Mouse (Mus musculus): ENCODE results near the gene Prss48. TPM values are rescaled to one million over a fixed set of nuclear protein-coding genes. Genes with fewer than 3 reads are reported as not detected.
"Not testable (repeated sequence)": the region's sequence is repeated elsewhere in the genome, so short reads cannot be mapped to it uniquely, and the experiment has no call there.

The Prss48 gene
- polyA plus RNA-seq, 1 experiment from 2014 or later, result not detected

- Histone ChIP-seq H3K27ac (replicated peaks) (no peak overlapping the region), H3K27me3 (replicated peaks) (0 out of 2 replicates have a peak, but pooled peaks cover 5% of the 10 kb centered on the region), H3K9ac (no peak overlapping the region), H3K4me1 (0 out of 2 replicates have a peak, but pooled peaks cover 4% of the 10 kb centered on the region), H3K4me2 (no peak overlapping the region), H3K9me3 (no peaks in the 10 kb centered on the region), H3K36me3 (peaks cover under 1% of the 10 kb centered on the region; the same call in 1 of the 2 replicates), H3K4me3 (no peak overlapping the region)
- WGBS, result 69% methylated on average over 5 of the region's 5 CpGs
- no peak for ATAC-seq (ENCODE audit: extremely low read depth, insufficient number of reproducible peaks, low FRiP score, low TSS enrichment)
Measured at GRCm38 (mm10) chr3:86002940-86003339, 649 bp upstream of the Prss48 start.

- H3K27ac ChIP-seq (replicated peaks), result no peak overlapping the region
- WGBS, result 84% methylated on average over 3 of the region's 3 CpGs
Measured at GRCm38 (mm10) chr3:86001271-86001670, 1.0 kb downstream of the Prss48 start.

DNA sequence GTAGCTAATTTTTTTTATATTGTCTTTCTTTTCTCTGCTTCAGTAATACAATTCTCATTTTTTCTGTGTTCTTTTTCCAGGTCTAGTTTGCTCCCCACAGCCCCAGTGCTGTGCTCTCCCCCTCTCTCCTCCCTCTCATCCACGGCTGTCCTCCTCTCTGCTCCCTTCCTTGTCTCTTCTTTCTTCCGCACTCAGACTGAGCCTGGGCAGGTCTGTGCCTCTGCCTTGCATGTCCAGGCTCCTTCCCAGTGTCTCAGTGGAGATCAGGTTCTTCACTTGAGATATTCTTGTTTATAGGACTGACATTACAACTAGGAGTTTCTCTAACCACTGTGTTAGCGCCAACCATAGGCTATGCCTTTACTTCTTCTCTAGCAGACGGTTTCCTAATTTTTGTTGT lies 7.6 kb downstream of the Prss48 start:
- 74% methylated on average over 4 of the region's 4 CpGs for WGBS
- no peaks in the 10 kb centered on the region for H3K36me3 ChIP-seq
- H3K27ac ChIP-seq (replicated peaks), result 0 out of 2 replicates have a peak overlapping the region, but pooled peaks have one; percentile 5
- no peaks in the 10 kb centered on the region for H3K9me3 ChIP-seq
- no peak overlapping the region for H3K4me2 ChIP-seq
- no peak overlapping the region for H3K4me3 ChIP-seq
- no peak for ATAC-seq (ENCODE audit: extremely low read depth, insufficient number of reproducible peaks, low FRiP score, low TSS enrichment)
- H3K9ac ChIP-seq, result no peak overlapping the region
- peaks cover 27% of the 10 kb centered on the region for H3K4me1 ChIP-seq
- H3K27me3 ChIP-seq (replicated peaks), result no peaks in the 10 kb centered on the region

More at GRCm38 (mm10) chr3:86001271-86001670, 1.0 kb downstream of the Prss48 start:
- Histone ChIP-seq H3K4me2 (no peak overlapping the region), H3K4me3 (no peak overlapping the region), H3K27me3 (replicated peaks) (0 out of 2 replicates have a peak, but pooled peaks cover 5% of the 10 kb centered on the region), H3K9ac (no peak overlapping the region), H3K4me1 (0 out of 2 replicates have a peak, but pooled peaks cover 4% of the 10 kb centered on the region), H3K9me3 (no peaks in the 10 kb centered on the region), H3K36me3 (no peaks in the 10 kb centered on the region)
- no peak for ATAC-seq (ENCODE audit: extremely low read depth, insufficient number of reproducible peaks, low FRiP score, low TSS enrichment)

GRCm38 (mm10) chr3:85993744-85994143 lies 8.5 kb downstream of the Prss48 start:
- Histone ChIP-seq H3K36me3 (no peaks in the 10 kb centered on the region), H3K4me1 (peaks cover 27% of the 10 kb centered on the region), H3K9me3 (no peaks in the 10 kb centered on the region), H3K4me2 (peak overlapping the region; percentile 54), H3K27me3 (replicated peaks) (no peaks in the 10 kb centered on the region), H3K27ac (replicated peaks) (peak overlapping the region; percentile 31; the same call in 1 of the 2 replicates), H3K9ac (no peak overlapping the region), H3K4me3 (peak overlapping the region; percentile 18; the same call in 1 of the 2 replicates)
- no peak; the same call in 1 of the 2 replicates for ATAC-seq (ENCODE audit: extremely low read depth, insufficient number of reproducible peaks, low FRiP score, low TSS enrichment)
- 20% methylated on average over 11 of the region's 11 CpGs for WGBS

DNA sequence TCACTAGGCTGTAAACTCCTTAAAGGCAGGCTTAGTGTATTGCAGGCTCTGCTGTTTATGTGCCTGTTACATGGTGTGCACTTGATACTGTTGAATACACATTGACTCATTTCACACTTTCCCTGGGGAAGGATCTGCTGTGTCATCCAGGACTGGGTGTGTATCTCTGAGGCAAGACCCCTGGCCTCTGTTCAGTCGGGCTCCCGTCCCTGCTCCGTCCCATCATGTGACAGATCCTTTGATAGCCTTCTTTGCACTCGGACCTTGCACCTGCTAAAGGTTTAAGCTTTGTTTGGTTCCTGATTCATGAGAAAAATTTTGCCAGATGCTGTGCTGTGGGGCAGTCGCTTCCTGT lies 10.5 kb downstream of the Prss48 start:
- H3K4me3 ChIP-seq, result no peak overlapping the region
- H3K27ac ChIP-seq (replicated peaks), result no peak overlapping the region
- no peak overlapping the region for H3K9ac ChIP-seq
- no peaks in the 10 kb centered on the region for H3K9me3 ChIP-seq
- ATAC-seq (ENCODE audit: extremely low read depth, insufficient number of reproducible peaks, low FRiP score, low TSS enrichment), result no peak
- H3K27me3 ChIP-seq (replicated peaks), result no peaks in the 10 kb centered on the region
- no peak overlapping the region for H3K4me2 ChIP-seq
- 50% methylated on average over 5 of the region's 5 CpGs for WGBS
- H3K4me1 ChIP-seq, result peaks cover 27% of the 10 kb centered on the region
- no peaks in the 10 kb centered on the region; the same call in none of the 2 replicates for H3K36me3 ChIP-seq

DNA sequence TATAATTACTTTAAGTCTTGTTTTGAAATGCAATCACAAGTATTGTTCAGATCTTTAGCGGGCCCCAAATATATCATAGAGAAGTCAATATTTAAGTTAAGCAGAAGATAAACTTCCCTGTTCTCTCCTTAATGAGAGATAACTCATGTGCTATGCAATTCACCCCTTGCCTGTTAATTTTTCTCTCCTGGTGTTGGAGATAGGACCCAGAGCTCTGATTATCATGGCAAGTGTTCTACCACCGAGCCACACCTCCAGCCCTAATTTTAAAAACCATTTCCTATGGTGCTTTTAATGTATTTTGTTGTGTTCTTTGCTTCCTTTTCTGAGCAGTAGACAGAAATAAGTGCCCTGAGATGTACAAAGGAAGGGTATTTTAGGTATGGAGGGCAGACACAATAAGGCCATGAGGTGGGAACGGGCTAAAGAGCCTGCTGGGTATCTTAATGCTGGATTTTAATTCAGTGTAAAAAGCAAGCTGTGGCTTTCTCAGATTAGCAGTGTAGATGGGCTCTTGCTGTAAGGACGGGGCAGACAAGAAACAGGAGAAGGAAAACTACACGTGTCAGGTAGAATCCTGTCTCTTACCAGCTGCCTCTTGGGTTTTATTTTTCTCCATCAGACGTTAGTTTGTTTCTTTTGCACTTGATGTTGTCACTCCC lies 11.0 kb downstream of the Prss48 start:
- 63% methylated on average over 6 of the region's 6 CpGs for WGBS
- no peak overlapping the region for H3K4me2 ChIP-seq
- no peak overlapping the region for H3K4me3 ChIP-seq
- no peaks in the 10 kb centered on the region for H3K27me3 ChIP-seq (replicated peaks)
- H3K4me1 ChIP-seq, result peaks cover 27% of the 10 kb centered on the region
- no peaks in the 10 kb centered on the region for H3K9me3 ChIP-seq
- 0 out of 2 replicates have a peak overlapping the region, but pooled peaks have one; percentile 8 for H3K9ac ChIP-seq
- H3K27ac ChIP-seq (replicated peaks), result no peak overlapping the region
- no peak for ATAC-seq (ENCODE audit: extremely low read depth, insufficient number of reproducible peaks, low FRiP score, low TSS enrichment)
- no peaks in the 10 kb centered on the region; the same call in none of the 2 replicates for H3K36me3 ChIP-seq

GRCm38 (mm10) chr3:85987225-85987624 lies 15.1 kb downstream of the Prss48 start:
- 81% methylated on average over 2 of the region's 2 CpGs for WGBS

GRCm38 (mm10) chr3:85984537-85984936 lies 17.8 kb downstream of the Prss48 start:
- WGBS, result 84% methylated on average over 6 of the region's 6 CpGs
- no peak overlapping the region for H3K9ac ChIP-seq

More at GRCm38 (mm10) chr3:85987225-85987624, 15.1 kb downstream of the Prss48 start:
- no peak overlapping the region for H3K4me3 ChIP-seq
- no peaks in the 10 kb centered on the region for H3K27me3 ChIP-seq (replicated peaks)
- no peak overlapping the region for H3K4me2 ChIP-seq
- no peaks in the 10 kb centered on the region for H3K9me3 ChIP-seq
- no peak overlapping the region for H3K9ac ChIP-seq
- no peak for ATAC-seq (ENCODE audit: extremely low read depth, insufficient number of reproducible peaks, low FRiP score, low TSS enrichment)
- H3K27ac ChIP-seq (replicated peaks), result no peak overlapping the region
- peaks cover 12% of the 10 kb centered on the region for H3K4me1 ChIP-seq
- H3K36me3 ChIP-seq, result no peaks in the 10 kb centered on the region; the same call in none of the 2 replicates

GRCm38 (mm10) chr3:85981761-85982160 lies 20.5 kb downstream of the Prss48 start:
- H3K9me3 ChIP-seq; H3K36me3 ChIP-seq; H3K4me3 ChIP-seq; H3K27ac ChIP-seq (replicated peaks); H3K4me2 ChIP-seq; ATAC-seq (ENCODE audit: extremely low read depth, insufficient number of reproducible peaks, low FRiP score, low TSS enrichment); H3K9ac ChIP-seq; H3K27me3 ChIP-seq (replicated peaks): not testable (repeated sequence)
- WGBS, result 73% methylated on average over 2 of the region's 3 CpGs
- H3K4me1 ChIP-seq, result peaks cover 16% of the 10 kb centered on the region

More at GRCm38 (mm10) chr3:85984537-85984936, 17.8 kb downstream of the Prss48 start:
- Histone ChIP-seq H3K27me3 (replicated peaks) (no peaks in the 10 kb centered on the region), H3K4me1 (peaks cover 8% of the 10 kb centered on the region), H3K9me3 (no peaks in the 10 kb centered on the region), H3K4me2 (no peak overlapping the region), H3K4me3 (no peak overlapping the region), H3K36me3 (no peaks in the 10 kb centered on the region; the same call in none of the 2 replicates), H3K27ac (replicated peaks) (no peak overlapping the region)
- no peak for ATAC-seq (ENCODE audit: extremely low read depth, insufficient number of reproducible peaks, low FRiP score, low TSS enrichment)

GRCm38 (mm10) chr3:85980036-85980435 lies 22.3 kb downstream of the Prss48 start:
- 66% methylated on average over 4 of the region's 4 CpGs for WGBS
- H3K9me3 ChIP-seq, result no peaks in the 10 kb centered on the region
- no peaks in the 10 kb centered on the region for H3K27me3 ChIP-seq (replicated peaks)
- no peak overlapping the region for H3K4me3 ChIP-seq
- no peak overlapping the region for H3K27ac ChIP-seq (replicated peaks)
- H3K4me2 ChIP-seq, result no peak overlapping the region
- no peak for ATAC-seq (ENCODE audit: extremely low read depth, insufficient number of reproducible peaks, low FRiP score, low TSS enrichment)
- peaks cover 16% of the 10 kb centered on the region for H3K4me1 ChIP-seq
- no peak overlapping the region for H3K9ac ChIP-seq
- H3K36me3 ChIP-seq, result no peaks in the 10 kb centered on the region

GRCm38 (mm10) chr3:85974451-85974850 lies 27.8 kb downstream of the Prss48 start:
- Histone ChIP-seq H3K4me2 (no peak overlapping the region), H3K9ac (no peak overlapping the region), H3K27ac (replicated peaks) (no peak overlapping the region), H3K4me3 (no peak overlapping the region), H3K36me3 (no peaks in the 10 kb centered on the region), H3K9me3 (no peaks in the 10 kb centered on the region), H3K4me1 (peaks cover 39% of the 10 kb centered on the region), H3K27me3 (replicated peaks) (no peaks in the 10 kb centered on the region)
- ATAC-seq (ENCODE audit: extremely low read depth, insufficient number of reproducible peaks, low FRiP score, low TSS enrichment), result no peak
- WGBS, result 70% methylated on average over 4 of the region's 4 CpGs

All from heart, embryonic 13.5 days (tissue).